Comparison of ENCODE assay signal across 23 mouse cellular contexts in genomic region chr16:9882420-9882819, GRCm38 (mm10).
DNase-seq lines count a peak whose midpoint lies in the region; TF ChIP-seq lines count a peak whose summit lies in the region.
"Had no signal": no experiment of that assay in that cellular context is flagged by ENCODE, and none has a peak within 500 bp of the region (broad histone marks: within the 10 kb centered on the region; RNA-seq: fewer than 3 reads in every experiment).

No protein-coding gene starts in this region.

- no peak overlapping the region for H3K4me3 ChIP-seq in layer of hippocampus, adult 2 months
- no peak overlapping the region for H3K4me3 ChIP-seq in left cerebral cortex, adult 2 months
- H3K4me3 ChIP-seq: forebrain, embryonic 10.5 days; forebrain, embryonic 13.5 days; heart, embryonic 12.5 days; heart, embryonic 15.5 days; hindbrain, embryonic 10.5 days; hindbrain, embryonic 13.5 days had no signal

- TF ChIP-seq CTCF in layer of hippocampus, adult 2 months (conservative IDR thresholded peaks at IDR 0.05): no peak
- no peak for TF ChIP-seq CTCF in left cerebral cortex, adult 2 months (IDR thresholded peaks at IDR 0.05)

- peak overlapping the region; percentile 65; the same call in 1 of the 2 replicates for H3K27ac ChIP-seq in layer of hippocampus, adult 2 months
- H3K27ac ChIP-seq in left cerebral cortex, adult 2 months: peak overlapping the region; percentile 55
- H3K27ac ChIP-seq: forebrain, embryonic 10.5 days; forebrain, embryonic 13.5 days; heart, embryonic 15.5 days; hindbrain, embryonic 10.5 days; hindbrain, embryonic 13.5 days had no signal

- intact Hi-C loops in left cerebral cortex, adult 2 months (cut with DNase I): no loop called here
- intact Hi-C loops in left cerebral cortex, postnatal 36 days (cut with DNase I): loop anchor here (5.0 kb wide), 1 partner anchor 110 kb away; no protein-coding TSS in a partner anchor

- DNase-seq in layer of hippocampus, adult 2 months (ENCODE audit: low spot score in 2 of 2): no peak
- no peak for DNase-seq in layer of hippocampus, postnatal 14 days (ENCODE audit: low spot score in 2 of 2)
- no peak for DNase-seq in left cerebral cortex, adult 2 months (ENCODE audit: extremely low spot score in 1 of 2, low spot score in 2 of 2)
- no peak for DNase-seq in left cerebral cortex, adult 11 months (ENCODE audit: low spot score)
- peak; percentile 74 for DNase-seq in brain, adult 2 months (ENCODE audit: low read depth, low spot score)
- peak; percentile 41 to 58 for DNase-seq in left cerebral cortex, postnatal 36 days (ENCODE audit: low spot score in 2 of 2)
- DNase-seq in kidney, adult 8-10 months: no peak
- no peak for DNase-seq in urinary bladder, postnatal 36 days (ENCODE audit: low spot score in 2 of 2)
- DNase-seq: adrenal gland, postnatal 10 days; B cell, adult 2 months; cerebellum, adult 11-12 months; cerebellum, adult 8-10 months; cerebellum, postnatal 10 days; gastrocnemius, postnatal 25 days; heart, adult 18-20 months; heart, postnatal 10 days; heart, postnatal 36 days had no signal

Comparison
In these comparisons a context has a peak if more than half of its experiments do, and no peak if none do; other contexts are left out.
1. DNase-seq: peak in brain, adult 2 months (single experiment) and left cerebral cortex, postnatal 36 days (2 of 2); none in layer of hippocampus, adult 2 months (0 of 2), layer of hippocampus, postnatal 14 days (0 of 2), left cerebral cortex, adult 2 months (0 of 2), left cerebral cortex, adult 11 months (single experiment), kidney, adult 8-10 months (0 of 2) and urinary bladder, postnatal 36 days (0 of 2).